23 mouse cellular contexts compared by ENCODE assay signal in the genomic region with DNA sequence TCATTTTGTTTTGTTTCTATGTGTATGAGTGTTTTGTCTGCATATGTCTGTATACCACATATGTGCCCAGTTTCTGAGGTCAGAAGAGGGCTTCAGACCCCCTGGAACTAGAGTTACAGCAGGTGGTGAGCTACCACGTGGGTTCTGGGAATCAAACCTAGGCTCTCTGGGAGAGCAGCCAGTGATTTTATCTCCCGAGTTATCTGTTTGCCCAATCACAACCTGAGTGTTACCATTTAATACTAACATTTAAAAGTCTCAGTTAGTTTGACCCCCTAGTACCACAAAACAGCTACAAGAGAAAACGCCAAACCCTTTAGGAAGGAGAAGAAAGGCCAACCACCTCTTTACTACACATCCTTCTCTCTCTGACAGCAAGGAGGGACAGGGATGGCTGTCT.
"Had no signal": no experiment of that assay in that cellular context is flagged by ENCODE, and none has a peak within 500 bp of the region (broad histone marks: within the 10 kb centered on the region; RNA-seq: fewer than 3 reads in every experiment).

No protein-coding gene starts in this region.

- H3K9me3 ChIP-seq: hindbrain, embryonic 13.5 days; hindbrain, embryonic 15.5 days; intestine, embryonic 15.5 days; limb, embryonic 10.5 days; limb, embryonic 12.5 days; liver, embryonic 13.5 days had no signal

- H3K27me3 ChIP-seq: heart, embryonic 12.5 days; hindbrain, embryonic 13.5 days; hindbrain, embryonic 15.5 days; intestine, embryonic 15.5 days; limb, embryonic 12.5 days; liver, embryonic 13.5 days had no signal

- H3K4me1 ChIP-seq: hindbrain, embryonic 13.5 days; hindbrain, embryonic 15.5 days; intestine, embryonic 15.5 days; limb, embryonic 10.5 days; limb, embryonic 12.5 days; liver, embryonic 13.5 days had no signal

- H3K4me2 ChIP-seq: heart, embryonic 12.5 days; hindbrain, embryonic 13.5 days; hindbrain, embryonic 15.5 days; intestine, embryonic 15.5 days; limb, embryonic 12.5 days; liver, embryonic 13.5 days had no signal

- H3K36me3 ChIP-seq: heart, embryonic 12.5 days; hindbrain, embryonic 13.5 days; hindbrain, embryonic 15.5 days; intestine, embryonic 15.5 days; limb, embryonic 10.5 days; limb, embryonic 12.5 days; liver, embryonic 13.5 days had no signal

- H3K27ac ChIP-seq: hindbrain, embryonic 13.5 days; hindbrain, embryonic 15.5 days; hindbrain, postnatal 0 days; intestine, embryonic 15.5 days; layer of hippocampus, adult 2 months; left cerebral cortex, adult 2 months; limb, embryonic 10.5 days; limb, embryonic 12.5 days; liver, embryonic 13.5 days had no signal

- ATAC-seq: forebrain, postnatal 0 days; hindbrain, postnatal 0 days; inflammation-experienced regulatory T-cells, adult 6 months; intestine, embryonic 15.5 days; intestine, postnatal 0 days had no signal

- H3K4me3 ChIP-seq: heart, embryonic 12.5 days; hindbrain, embryonic 13.5 days; hindbrain, embryonic 15.5 days; intestine, embryonic 15.5 days; layer of hippocampus, adult 2 months; left cerebral cortex, adult 2 months; limb, embryonic 10.5 days; limb, embryonic 12.5 days; liver, embryonic 13.5 days had no signal

- H3K9ac ChIP-seq: forebrain, postnatal 0 days; heart, embryonic 12.5 days; hindbrain, embryonic 13.5 days; hindbrain, embryonic 15.5 days; intestine, embryonic 15.5 days; limb, embryonic 12.5 days; liver, embryonic 13.5 days had no signal

- DNase-seq: forebrain, postnatal 0 days; gastrocnemius, postnatal 14 days; gastrocnemius, postnatal 36 days; heart, adult 18-20 months; heart, postnatal 10 days; kidney, adult 18-20 months; kidney, adult 8-10 months; kidney, postnatal 10 days; kidney, postnatal 25 days; kidney, postnatal 4 days; liver; liver, embryonic 13.5 days had no signal
